Comparison of ENCODE assay signal across 7 mouse cellular contexts in the genomic region with DNA sequence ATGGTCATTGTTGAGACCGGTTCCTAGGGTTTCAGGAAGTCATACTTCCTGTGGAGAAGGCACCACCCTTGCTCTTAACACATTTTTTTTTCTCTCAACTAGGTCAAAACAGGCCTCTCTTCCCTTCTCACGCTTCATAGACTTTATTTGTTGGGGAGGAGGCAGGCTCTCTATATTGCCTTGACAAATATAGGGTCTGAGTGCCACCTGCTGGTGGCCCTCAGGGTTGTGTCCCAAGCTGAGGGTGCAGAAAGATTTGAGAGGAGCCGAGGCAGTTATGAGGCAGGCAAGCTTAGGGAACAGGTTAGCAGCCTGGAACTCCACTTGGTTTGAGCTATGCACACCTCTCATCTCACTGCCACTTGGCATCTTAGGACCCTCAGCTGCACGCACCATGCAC. TPM values are rescaled to one million over a fixed set of nuclear protein-coding genes. Genes with fewer than 3 reads are reported as not detected.
DNase-seq lines count a peak whose midpoint lies in the region; ATAC-seq and TF ChIP-seq lines count a peak whose summit lies in the region.

No protein-coding gene starts in this region.

- no peaks in the 10 kb centered on the region for H3K79me2 ChIP-seq in liver, adult 2 months (ENCODE audit: control insufficient read depth, insufficient read depth, low read length)

- H3K27me3 ChIP-seq in liver, adult 2 months (ENCODE audit: control insufficient read depth, insufficient read depth, low read length), result no peaks in the 10 kb centered on the region
- no peaks in the 10 kb centered on the region for H3K27me3 ChIP-seq in liver, embryonic 12.5 days (replicated peaks)
- H3K27me3 ChIP-seq in neural tube, embryonic 13.5 days, result no peaks in the 10 kb centered on the region

- no peak for ATAC-seq in liver, embryonic 12.5 days
- ATAC-seq in granulocyte monocyte progenitor cell, adult 5-6 weeks (replicated peaks; ENCODE audit: poor library complexity, severe bottlenecking), result peak; percentile 44
- ATAC-seq in neural tube, embryonic 13.5 days (ENCODE audit: low read depth), result 0 out of 2 replicates have a peak, but pooled peaks have one; percentile 25

- H3K4me3 ChIP-seq in liver, adult 2 months (ENCODE audit: insufficient read depth, low read depth, low read length), result no peak overlapping the region
- H3K4me3 ChIP-seq in liver, embryonic 12.5 days, result no peak overlapping the region
- H3K4me3 ChIP-seq in neural tube, embryonic 13.5 days, result no peak overlapping the region

- H3K9ac ChIP-seq in liver, adult 2 months (ENCODE audit: low read depth, low read length), result no peak overlapping the region
- H3K9ac ChIP-seq in liver, embryonic 12.5 days, result no peak overlapping the region
- no peak overlapping the region for H3K9ac ChIP-seq in neural tube, embryonic 13.5 days

- H3K9me3 ChIP-seq in liver, embryonic 12.5 days (replicated peaks), result no peaks in the 10 kb centered on the region
- H3K9me3 ChIP-seq in neural tube, embryonic 13.5 days, result no peaks in the 10 kb centered on the region

- no peak for TF ChIP-seq POLR2A in liver, adult 2 months (IDR thresholded peaks at IDR 0.05; ENCODE audit: extremely low read depth, insufficient read depth, low read length)

- peaks cover 11% of the 10 kb centered on the region for H3K4me1 ChIP-seq in liver, adult 2 months (ENCODE audit: control insufficient read depth, insufficient read depth, low read length)
- H3K4me1 ChIP-seq in liver, embryonic 12.5 days, result peaks cover 37% of the 10 kb centered on the region
- H3K4me1 ChIP-seq in neural tube, embryonic 13.5 days (replicated peaks), result peaks cover 37% of the 10 kb centered on the region

- H3K36me3 ChIP-seq in liver, adult 2 months (ENCODE audit: control insufficient read depth, insufficient read depth, low read length), result peaks cover 4% of the 10 kb centered on the region; the same call in 1 of the 2 replicates
- H3K36me3 ChIP-seq in liver, embryonic 12.5 days, result peaks cover 53% of the 10 kb centered on the region
- H3K36me3 ChIP-seq in neural tube, embryonic 13.5 days, result peaks cover 17% of the 10 kb centered on the region; the same call in 1 of the 2 replicates

- peak; percentile 44 for DNase-seq in liver, adult 2 months (ENCODE audit: extremely low read depth, low read depth, low spot score)
- peak; percentile 78 for DNase-seq in T-cell, adult 2 months (ENCODE audit: low spot score)
- DNase-seq in kidney, postnatal 36 days, result peak; percentile 64 to 79
- DNase-seq in adrenal gland, postnatal 10 days, result no peak

- no peak overlapping the region for H3K27ac ChIP-seq in liver, adult 2 months (replicated peaks; ENCODE audit: insufficient read depth, low read depth, low read length)
- H3K27ac ChIP-seq in liver, embryonic 12.5 days, result no peak overlapping the region
- H3K27ac ChIP-seq in neural tube, embryonic 13.5 days (replicated peaks), result peak overlapping the region; percentile 80; the same call in 1 of the 2 replicates

- no peak overlapping the region for H3K4me2 ChIP-seq in liver, embryonic 12.5 days
- no peak overlapping the region for H3K4me2 ChIP-seq in neural tube, embryonic 13.5 days

- peak; percentile 81 for TF ChIP-seq CTCF in liver, adult 2 months (IDR thresholded peaks at IDR 0.05; ENCODE audit: low read depth, low read length)

- 65% methylated on average over 4 of the region's 4 CpGs for WGBS in liver, adult 2 months
- 50% methylated on average over 4 of the region's 4 CpGs for WGBS in liver, embryonic 12.5 days (ENCODE audit: insufficient replicate concordance)
- WGBS in neural tube, embryonic 13.5 days, result 61% methylated on average over 4 of the region's 4 CpGs

RNA-seq across cellular contexts. Expression of a gene that starts 3.5 kb away (rescaled TPM):
- total RNA-seq in liver, adult 2 months (2014; rRNA removed), result 14.6 and 15.4 TPM in 2 replicates
- 8.7 and 10.9 TPM in 2 replicates for polyA plus RNA-seq in liver, adult 2 months (2012; rRNA removed)
- 6.9 TPM in 2 replicates for polyA plus RNA-seq in liver, embryonic 12.5 days (2016; fragmentation: Nextera tagmentation; extraction: Ambion mirVana)
- 11.9 and 16.2 TPM in 2 replicates for total RNA-seq in granulocyte monocyte progenitor cell, adult 5-6 weeks (2014; fragmentation: Nextera tagmentation)
- total RNA-seq in granulocyte monocyte progenitor cell, adult 5-6 weeks (2017), result 10.0 and 13.0 TPM in 2 replicates
- polyA plus RNA-seq in neural tube, embryonic 13.5 days (2015; fragmentation: Nextera tagmentation; extraction: Ambion mirVana), result 29.4 and 29.8 TPM in 2 replicates
- total RNA-seq in adrenal gland, postnatal 10 days (2021), result 10 to 100 TPM; 13.2 to 17.5 TPM

RNA-seq across cellular contexts. Expression of a gene that starts 5.9 kb away (rescaled TPM):
- 1.5 and 1.7 TPM in 2 replicates for total RNA-seq in liver, adult 2 months (2014; rRNA removed)
- polyA plus RNA-seq in liver, adult 2 months (2012; rRNA removed), result 1.4 and 1.7 TPM in 2 replicates
- polyA plus RNA-seq in liver, embryonic 12.5 days (2016; fragmentation: Nextera tagmentation; extraction: Ambion mirVana), result 2.4 and 2.5 TPM in 2 replicates
- 3.0 and 5.2 TPM in 2 replicates for total RNA-seq in granulocyte monocyte progenitor cell, adult 5-6 weeks (2014; fragmentation: Nextera tagmentation)
- total RNA-seq in granulocyte monocyte progenitor cell, adult 5-6 weeks (2017), result 0.26 and 0.82 TPM in 2 replicates
- polyA plus RNA-seq in neural tube, embryonic 13.5 days (2015; fragmentation: Nextera tagmentation; extraction: Ambion mirVana), result 30.4 and 33.6 TPM in 2 replicates
- total RNA-seq in adrenal gland, postnatal 10 days (2021), result 1 to 10 TPM; 5.2 to 9.9 TPM

RNA-seq across cellular contexts. Expression of a gene that starts 8.3 kb away (rescaled TPM):
- 4.9 and 5.4 TPM in 2 replicates for total RNA-seq in liver, adult 2 months (2014; rRNA removed)
- 8.7 and 15.6 TPM in 2 replicates for polyA plus RNA-seq in liver, adult 2 months (2012; rRNA removed)
- polyA plus RNA-seq in liver, embryonic 12.5 days (2016; fragmentation: Nextera tagmentation; extraction: Ambion mirVana), result 34.0 and 34.5 TPM in 2 replicates
- total RNA-seq in granulocyte monocyte progenitor cell, adult 5-6 weeks (2014; fragmentation: Nextera tagmentation), result 56.6 and 87.9 TPM in 2 replicates
- total RNA-seq in granulocyte monocyte progenitor cell, adult 5-6 weeks (2017), result 12.4 and 15.1 TPM in 2 replicates
- 5.2 and 8.3 TPM in 2 replicates for polyA plus RNA-seq in neural tube, embryonic 13.5 days (2015; fragmentation: Nextera tagmentation; extraction: Ambion mirVana)
- total RNA-seq in adrenal gland, postnatal 10 days (2021), result 10 to 100 TPM; 20.0 to 31.3 TPM

RNA-seq across cellular contexts. Expression of a gene that starts 18.7 kb away (rescaled TPM):
- not detected in 2 replicates for total RNA-seq in liver, adult 2 months (2014; rRNA removed)
- polyA plus RNA-seq in liver, adult 2 months (2012; rRNA removed), result not detected in 2 replicates
- polyA plus RNA-seq in liver, embryonic 12.5 days (2016; fragmentation: Nextera tagmentation; extraction: Ambion mirVana), result 0.15 and 0.18 TPM in 2 replicates
- total RNA-seq in granulocyte monocyte progenitor cell, adult 5-6 weeks (2014; fragmentation: Nextera tagmentation), result not detected in 2 replicates
- total RNA-seq in granulocyte monocyte progenitor cell, adult 5-6 weeks (2017), result not detected in 2 replicates
- 21.1 and 21.4 TPM in 2 replicates for polyA plus RNA-seq in neural tube, embryonic 13.5 days (2015; fragmentation: Nextera tagmentation; extraction: Ambion mirVana)
- 1 to 10 TPM; 4.3 to 7.5 TPM for total RNA-seq in adrenal gland, postnatal 10 days (2021)
